Mouse (Mus musculus) CD4-positive, CD25-positive, alpha-beta regulatory T cell, adult 2 months (primary cell): ENCODE results near the gene Fam161a.
A peak's percentile ranks its signal among the peaks of the same experiment; 100 is the strongest.

ENCODE experiments used
- DNase-seq: peaks from one replicate; pipeline ENCODE4 v3.0.0-alpha.2; 2012; ENCODE audit warnings: low read depth, low spot score

The Fam161a gene

GRCm38 (mm10) chr11:23007481-23008180 lies at the start of gene Fam161a:
Gene Fam161a, plus strand, starts transcription at chr11:23007531.
- DNase-seq, result peak; percentile 90

DNA sequence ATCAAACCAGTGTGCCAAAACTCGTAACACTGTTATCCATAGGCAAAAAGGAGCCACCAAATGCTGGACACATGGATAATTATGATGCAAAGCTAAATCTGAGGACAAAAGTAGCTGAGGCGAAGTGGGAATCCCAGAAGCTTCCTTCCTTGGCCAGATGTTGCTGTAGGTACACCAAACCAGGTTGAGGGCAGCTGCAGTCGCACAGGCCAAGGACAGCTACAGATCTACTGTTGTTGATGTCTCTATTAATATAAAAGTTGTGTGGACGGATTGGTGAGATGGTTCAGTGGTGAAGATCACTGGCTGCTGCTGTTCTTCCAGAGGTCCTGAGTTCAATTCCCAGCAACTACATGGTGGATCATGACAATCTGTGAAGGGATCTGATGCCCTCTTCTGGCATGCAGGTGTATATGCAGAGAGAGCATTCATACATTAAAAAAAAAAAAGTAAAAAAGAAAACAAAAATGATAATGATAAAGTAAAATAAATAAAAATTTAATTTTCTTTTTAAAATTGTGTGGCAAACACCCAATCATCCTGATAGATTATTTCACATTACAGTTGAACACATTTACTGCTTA lies 49.4 kb upstream of the Fam161a start:
- peak; percentile 62 for DNase-seq

GRCm38 (mm10) chr11:22962101-22962500 lies 45.2 kb upstream of the Fam161a start:
- no peak for DNase-seq

- DNase-seq, result no peak
These were observed 42.9 kb upstream of the Fam161a start for GRCm38 (mm10) chr11:22964401-22964800.

DNA sequence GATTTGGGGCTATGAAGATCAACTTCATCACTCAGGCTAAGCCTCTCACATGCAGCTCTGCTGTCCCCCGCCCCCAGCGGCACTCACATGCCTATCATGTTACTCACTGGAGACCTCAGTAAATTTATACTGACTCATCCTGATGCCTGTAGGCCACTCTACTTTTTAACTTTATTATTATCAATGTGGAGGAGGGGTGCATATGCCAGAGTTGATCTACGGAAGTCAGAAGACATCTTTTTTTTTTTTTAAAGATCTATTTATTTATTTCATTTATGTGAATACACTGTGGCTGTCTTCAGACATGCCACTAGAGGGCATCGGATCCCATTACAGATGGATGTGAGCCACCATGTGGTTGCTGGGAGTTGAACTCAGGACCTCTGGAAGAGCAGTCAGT lies 41.8 kb upstream of the Fam161a start:
- peak; percentile 59 for DNase-seq

- DNase-seq, result peak; percentile 69
These were observed 37.8 kb upstream of the Fam161a start for GRCm38 (mm10) chr11:22969486-22969885.

- no peak for DNase-seq
These were observed 36.8 kb upstream of the Fam161a start for GRCm38 (mm10) chr11:22970546-22970945.

- DNase-seq, result peak; percentile 89
These were observed 35.3 kb upstream of the Fam161a start, which contains the start of gene Zrsr1 for GRCm38 (mm10) chr11:22971835-22972709. Gene Zrsr1, plus strand, starts transcription at chr11:22972005.

GRCm38 (mm10) chr11:22972746-22973526 lies 34.4 kb upstream of the Fam161a start:
- DNase-seq, result peak; percentile 90

- peak; percentile 20 for DNase-seq
These were observed 33.7 kb upstream of the Fam161a start for GRCm38 (mm10) chr11:22973599-22973998.

DNA sequence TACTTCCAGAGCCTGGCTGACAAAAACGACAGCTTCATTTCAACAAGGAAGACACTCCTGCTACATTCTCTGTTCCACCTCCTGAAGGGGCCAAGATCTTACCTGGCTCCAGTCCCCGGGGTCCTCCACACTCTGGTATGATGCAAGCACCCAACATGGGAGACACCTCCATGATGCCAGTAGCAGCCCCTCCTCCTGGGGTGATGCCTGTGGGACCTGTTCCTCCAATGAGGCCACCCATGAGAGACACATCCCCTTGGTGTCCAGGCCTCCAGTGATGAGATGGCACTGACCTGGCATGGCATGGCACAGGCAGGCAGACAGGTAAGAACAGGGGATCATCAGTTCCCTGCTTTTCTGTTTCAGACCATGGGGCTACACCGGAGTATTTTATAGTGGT lies 29.1 kb upstream of the Fam161a start:
- DNase-seq, result no peak

DNA sequence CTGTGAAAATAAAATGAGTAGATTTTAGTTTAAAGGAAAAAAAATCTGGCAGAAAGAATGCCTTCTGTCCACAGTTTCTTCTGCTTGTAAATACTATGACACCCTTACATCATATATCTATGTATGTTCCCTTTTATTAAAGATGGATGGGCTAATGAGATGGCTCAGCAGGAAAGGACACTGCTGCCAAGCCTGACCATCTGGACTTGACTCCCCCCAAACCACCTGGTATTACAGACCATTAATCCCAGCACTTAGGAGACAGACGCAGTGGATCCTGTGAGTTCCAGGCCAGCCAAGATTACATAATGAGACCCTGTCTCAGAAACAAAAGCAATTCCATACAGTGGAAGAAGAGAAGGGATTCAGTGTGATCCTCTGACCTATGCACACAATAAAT lies 28.6 kb upstream of the Fam161a start:
- no peak for DNase-seq

- no peak for DNase-seq
These were observed 28.1 kb upstream of the Fam161a start for GRCm38 (mm10) chr11:22979221-22979620.

GRCm38 (mm10) chr11:22981041-22981440 lies 26.3 kb upstream of the Fam161a start:
- no peak for DNase-seq

- DNase-seq, result no peak
These were observed 25.8 kb upstream of the Fam161a start for GRCm38 (mm10) chr11:22981543-22981950.

- peak; percentile 96 for DNase-seq
These were observed 25.2 kb upstream of the Fam161a start, which contains the start of the genes Gm28048 and Commd1 for GRCm38 (mm10) chr11:22981984-22982757. Gene Gm28048, minus strand, starts transcription at chr11:22982090. Gene Commd1, minus strand, starts transcription at chr11:22982382.

DNA sequence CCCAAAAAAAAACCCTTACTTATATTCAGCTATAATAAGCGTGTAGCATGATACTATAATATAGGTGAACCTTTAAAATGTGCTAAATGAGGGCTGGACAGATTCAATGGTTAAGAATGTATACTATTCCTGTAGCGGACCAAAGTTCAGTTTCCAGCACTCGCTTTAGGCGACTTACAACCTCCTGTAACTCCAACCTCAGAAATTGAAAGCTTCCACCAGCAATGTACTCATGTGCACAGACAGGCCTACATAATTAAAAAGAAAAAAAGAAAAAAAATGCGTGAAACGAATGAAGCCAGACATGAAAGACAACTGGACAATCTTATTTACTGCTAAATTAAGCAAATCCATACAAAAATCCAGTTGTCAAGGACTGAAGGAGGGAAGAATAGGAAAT lies 24.5 kb upstream of the Fam161a start:
- DNase-seq, result no peak

DNA sequence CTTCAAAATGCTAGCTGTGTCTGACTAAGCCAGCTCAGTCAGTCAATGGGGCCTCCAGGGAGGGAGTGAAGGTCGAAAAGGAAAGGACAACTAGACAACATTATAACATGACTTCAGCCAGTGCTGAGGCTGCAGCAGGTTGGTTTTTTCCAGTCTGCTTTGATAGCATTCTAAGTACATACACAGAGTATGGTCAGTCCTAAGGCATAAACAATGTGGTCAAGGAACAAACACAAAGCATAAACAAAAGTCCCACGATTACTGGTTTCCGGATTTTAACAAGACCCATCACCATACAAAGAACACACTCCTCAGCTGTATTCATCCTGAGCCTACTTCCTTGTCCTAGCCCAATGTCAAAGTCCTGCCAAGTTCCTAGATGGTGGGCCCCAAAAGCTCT lies 21.8 kb upstream of the Fam161a start:
- DNase-seq, result no peak

DNA sequence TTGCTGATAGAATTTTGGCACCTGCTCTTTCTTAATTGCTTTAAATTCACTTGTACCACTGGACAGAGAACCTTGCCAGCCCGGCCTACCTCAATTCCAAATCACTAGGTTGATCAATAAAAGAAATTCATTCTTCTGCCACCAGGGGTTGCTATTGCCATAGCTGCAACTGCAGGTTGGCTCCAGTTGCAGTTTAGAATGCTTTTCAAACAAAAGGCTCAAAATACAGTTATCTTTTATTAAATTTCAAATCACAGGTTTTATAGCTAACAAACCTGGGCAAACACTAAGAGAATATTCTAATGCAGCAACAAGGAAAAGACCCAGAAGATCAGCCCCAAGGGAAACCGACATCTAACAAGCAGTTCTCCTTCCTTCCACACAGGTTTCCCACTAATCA lies 20.0 kb upstream of the Fam161a start:
- peak; percentile 85 for DNase-seq

- no peak for DNase-seq
These were observed 17.5 kb upstream of the Fam161a start for GRCm38 (mm10) chr11:22989786-22990185.
